Mouse (Mus musculus): ENCODE measurements around the gene Zfp629.

DNA sequence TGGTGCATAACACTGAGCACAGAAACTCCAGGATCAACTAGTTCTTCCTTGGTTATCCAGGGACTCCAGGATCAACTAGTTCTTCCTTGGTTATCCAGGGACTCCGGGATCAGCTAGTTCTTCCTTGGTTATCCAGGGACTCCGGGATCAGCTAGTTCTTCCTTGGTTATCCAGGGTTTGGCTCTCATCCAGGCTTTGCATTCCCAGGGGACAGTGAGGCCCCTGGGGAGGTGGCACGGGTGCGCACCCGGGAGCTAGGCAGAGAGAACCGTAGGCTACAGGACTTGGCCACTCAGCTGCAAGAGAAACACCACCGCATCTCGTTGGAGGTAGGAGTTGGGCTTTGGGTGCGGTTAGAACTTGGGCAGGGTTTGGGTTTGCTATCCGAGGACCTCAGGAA, 24.5 kb downstream of the Zfp629 start:
- no peak for TF ChIP-seq CTCF (conservative IDR thresholded peaks at IDR 0.05; ENCODE audit: low read length)
- no peak for TF ChIP-seq NANOG (IDR thresholded peaks at IDR 0.05; ENCODE audit: borderline replicate concordance, low read length)
- TF ChIP-seq POU5F1 (IDR thresholded peaks at IDR 0.05; ENCODE audit: borderline replicate concordance, low read length) = no peak

Data from E14TG2a.4 (cell line).